Mouse (Mus musculus) intestine, embryonic 14.5 days (tissue): ENCODE results near the gene Gzmg. TPM values are rescaled to one million over a fixed set of nuclear protein-coding genes. Genes with fewer than 3 reads are reported as not detected.
"Not testable (repeated sequence)": the region's sequence is repeated elsewhere in the genome, so short reads cannot be mapped to it uniquely, and the experiment has no call there.

Source experiments
- ATAC-seq: fragments of 200-750 bp; cut with Nextera tagmentation; replicated peaks from 2 replicates; pipeline ENCODE4 v1.8.0; 2017; ENCODE audit warnings: low read depth, moderate number of reproducible peaks, moderate TSS enrichment, moderate library complexity; ENCODE audit not compliant: low FRiP score, low TSS enrichment
- DNase-seq: peaks from one replicate; pipeline ENCODE4 v3.0.0-alpha.2; 2018; ENCODE audit warnings: low spot score
- H3K27ac ChIP-seq: fragments of 300-500 bp; sonication (generic); 2 replicates; pipeline ENCODE4 v1.5.1; 2014; ENCODE audit warnings: low read depth, mild to moderate bottlenecking, control low read depth
- H3K27me3 ChIP-seq: fragments of 300-500 bp; sonication (generic); replicated peaks from 2 replicates; pipeline ENCODE4 v1.6.1; 2014; ENCODE audit warnings: low read length, control low read depth; ENCODE audit not compliant: control insufficient read depth, insufficient read depth
- H3K36me3 ChIP-seq: fragments of 300-500 bp; sonication (generic); 2 replicates; pipeline ENCODE4 v1.6.1; 2014; ENCODE audit warnings: low read length, control low read depth; ENCODE audit not compliant: control insufficient read depth, insufficient read depth
- H3K4me1 ChIP-seq: fragments of 300-500 bp; sonication (generic); replicated peaks from 2 replicates; pipeline ENCODE4 v1.6.1; 2014; ENCODE audit warnings: low read length, control low read depth, mixed read lengths; ENCODE audit not compliant: control insufficient read depth, insufficient read depth
- H3K4me2 ChIP-seq: fragments of 300-500 bp; sonication (generic); 2 replicates; pipeline ENCODE4 v1.6.1; 2014; ENCODE audit warnings: low read length
- H3K4me3 ChIP-seq: fragments of 300-500 bp; sonication (generic); 2 replicates; pipeline ENCODE4 v1.5.1; 2014; ENCODE audit warnings: low read depth, low read length, control low read depth, mixed read lengths
- H3K9ac ChIP-seq: fragments of 300-500 bp; sonication (generic); 2 replicates; pipeline ENCODE4 v1.6.1; 2014; ENCODE audit warnings: mild to moderate bottlenecking, low read length
- H3K9me3 ChIP-seq: fragments of 300-500 bp; sonication (generic); 2 replicates; pipeline ENCODE4 v1.6.1; 2016; ENCODE audit warnings: low read length, control low read depth; ENCODE audit not compliant: control insufficient read depth
- WGBS: fragments of 180-500 bp; shearing (Covaris S2); extraction: QIAGEN DNeasy Blood & Tissue Kit; methylation state at CpG from one replicate; pipeline ENCODE4 v1.1.7; 2014; 5-methylcytosine and 5-hydroxymethylcytosine counted together
- polyA plus RNA-seq: library from polyadenylated mRNA; unstranded; fragments of >200 nt; fragmentation: Nextera tagmentation; extraction: Ambion mirVana; gene quantifications from 2 replicates; pipeline ENCODE4 v1.2.1, GENCODE M21; 2014

The Gzmg gene
- polyA plus RNA-seq, 1 experiment from 2014 or later, result not detected

GRCm38 (mm10) chr14:56172744-56173143, 13.4 kb upstream of the Gzmg start:
- H3K9ac ChIP-seq, result no peak overlapping the region
- no peak overlapping the region for H3K4me2 ChIP-seq
- no peaks in the 10 kb centered on the region for H3K27me3 ChIP-seq
- ATAC-seq (no peak), DNase-seq (no peak)
- no peak overlapping the region for H3K4me3 ChIP-seq
- no peaks in the 10 kb centered on the region for H3K4me1 ChIP-seq
- H3K27ac ChIP-seq, result no peak overlapping the region
- 90% methylated on average over 5 of the region's 5 CpGs for WGBS
- no peaks in the 10 kb centered on the region for H3K36me3 ChIP-seq
- H3K9me3 ChIP-seq, result no peaks in the 10 kb centered on the region

- Histone ChIP-seq H3K4me1 (no peaks in the 10 kb centered on the region), H3K9me3 (no peaks in the 10 kb centered on the region), H3K4me3 (no peak overlapping the region), H3K27ac (no peak overlapping the region), H3K9ac (no peak overlapping the region), H3K36me3 (no peaks in the 10 kb centered on the region), H3K4me2 (no peak overlapping the region), H3K27me3 (no peaks in the 10 kb centered on the region)
- no peak for ATAC-seq
- no peak for DNase-seq
- WGBS, result 78% methylated on average over 6 of the region's 6 CpGs
Measured at GRCm38 (mm10) chr14:56168009-56168408, 8.6 kb upstream of the Gzmg start.

GRCm38 (mm10) chr14:56162109-56162508, 2.7 kb upstream of the Gzmg start:
- H3K4me3 ChIP-seq, result no peak overlapping the region
- DNase-seq (no peak), ATAC-seq (no peak)
- H3K4me1 ChIP-seq, result no peaks in the 10 kb centered on the region
- H3K36me3 ChIP-seq, result no peaks in the 10 kb centered on the region
- H3K27me3 ChIP-seq, result no peaks in the 10 kb centered on the region
- H3K9ac ChIP-seq, result no peak overlapping the region
- 81% methylated on average over 2 of the region's 2 CpGs for WGBS
- no peak overlapping the region for H3K27ac ChIP-seq
- H3K4me2 ChIP-seq, result no peak overlapping the region
- no peaks in the 10 kb centered on the region for H3K9me3 ChIP-seq

GRCm38 (mm10) chr14:56155340-56155739, 4.0 kb downstream of the Gzmg start:
- ATAC-seq (no peak), DNase-seq (no peak)

GRCm38 (mm10) chr14:56133675-56134074, 25.7 kb downstream of the Gzmg start:
- not testable (repeated sequence) for H3K4me3 ChIP-seq, H3K36me3 ChIP-seq, DNase-seq, H3K9ac ChIP-seq, ATAC-seq, H3K4me2 ChIP-seq, H3K27me3 ChIP-seq, H3K9me3 ChIP-seq, H3K4me1 ChIP-seq, H3K27ac ChIP-seq
- 78% methylated on average over 1 of the region's 1 CpGs for WGBS

More at GRCm38 (mm10) chr14:56155340-56155739, 4.0 kb downstream of the Gzmg start:
- WGBS, result 69% methylated on average over 2 of the region's 2 CpGs
- Histone ChIP-seq H3K4me1 (no peaks in the 10 kb centered on the region), H3K27ac (no peak overlapping the region), H3K36me3 (no peaks in the 10 kb centered on the region), H3K27me3 (no peaks in the 10 kb centered on the region), H3K9me3 (no peaks in the 10 kb centered on the region), H3K4me2 (no peak overlapping the region), H3K9ac (no peak overlapping the region), H3K4me3 (no peak overlapping the region)

- not testable (repeated sequence) for H3K36me3 ChIP-seq, ATAC-seq, H3K9ac ChIP-seq, H3K4me2 ChIP-seq, H3K4me1 ChIP-seq, H3K4me3 ChIP-seq, H3K27me3 ChIP-seq, H3K27ac ChIP-seq, H3K9me3 ChIP-seq, DNase-seq
- 75% methylated on average over 2 of the region's 2 CpGs for WGBS
Measured at GRCm38 (mm10) chr14:56132508-56132907, 26.9 kb downstream of the Gzmg start, which contains the start of gene Gzmd. Gene Gzmd (minus strand): TSS chr14:56132608.

- no peaks in the 10 kb centered on the region for H3K27me3 ChIP-seq
- no peak overlapping the region for H3K9ac ChIP-seq
- DNase-seq (no peak), ATAC-seq (no peak)
- no peak overlapping the region for H3K27ac ChIP-seq
- H3K9me3 ChIP-seq, result no peaks in the 10 kb centered on the region
- no peaks in the 10 kb centered on the region for H3K4me1 ChIP-seq
- no peaks in the 10 kb centered on the region for H3K36me3 ChIP-seq
- H3K4me3 ChIP-seq, result no peak overlapping the region
- 48% methylated on average over 3 of the region's 3 CpGs for WGBS
- H3K4me2 ChIP-seq, result no peak overlapping the region
Measured at GRCm38 (mm10) chr14:56128341-56128740, 31.0 kb downstream of the Gzmg start.

- Histone ChIP-seq H3K4me2 (no peak overlapping the region), H3K27me3 (no peaks in the 10 kb centered on the region), H3K4me1 (no peaks in the 10 kb centered on the region), H3K9ac (no peak overlapping the region), H3K9me3 (no peaks in the 10 kb centered on the region), H3K27ac (no peak overlapping the region), H3K4me3 (no peak overlapping the region), H3K36me3 (no peaks in the 10 kb centered on the region)
- DNase-seq (no peak), ATAC-seq (no peak)
- 76% methylated on average over 3 of the region's 3 CpGs for WGBS
Measured at GRCm38 (mm10) chr14:56123516-56123915, 35.9 kb downstream of the Gzmg start.

- ATAC-seq, result no peak
Measured at GRCm38 (mm10) chr14:56120525-56120924, 38.9 kb downstream of the Gzmg start, which contains the start of gene Gzme. Gene Gzme (minus strand): TSS chr14:56120625.

More at GRCm38 (mm10) chr14:56120525-56120924, 38.9 kb downstream of the Gzmg start, which contains the start of gene Gzme:
- Histone ChIP-seq H3K9me3 (no peaks in the 10 kb centered on the region), H3K4me1 (no peaks in the 10 kb centered on the region), H3K27me3 (no peaks in the 10 kb centered on the region), H3K36me3 (no peaks in the 10 kb centered on the region), H3K4me3 (no peak within 1 kb of the TSS), H3K9ac (no peak within 1 kb of the TSS), H3K27ac (no peak within 1 kb of the TSS), H3K4me2 (no peak within 1 kb of the TSS)
- DNase-seq, result no peak
